Mouse (Mus musculus) thymus, postnatal 36 days (tissue): ENCODE data around the gene Cct2.

ENCODE experiments used
- DNase-seq, 2 experiments: peaks; one replicate each; pipeline ENCODE4 v3.0.0; 2022; ENCODE audit warnings: mixed read lengths in 2 of 2

The Cct2 gene

GRCm38 (mm10) chr10:117063254-117064021, at the start of gene Cct2:
Gene Cct2, minus strand, starts transcription at chr10:117063814.
- peak; percentile 90 to 93 for DNase-seq

DNA sequence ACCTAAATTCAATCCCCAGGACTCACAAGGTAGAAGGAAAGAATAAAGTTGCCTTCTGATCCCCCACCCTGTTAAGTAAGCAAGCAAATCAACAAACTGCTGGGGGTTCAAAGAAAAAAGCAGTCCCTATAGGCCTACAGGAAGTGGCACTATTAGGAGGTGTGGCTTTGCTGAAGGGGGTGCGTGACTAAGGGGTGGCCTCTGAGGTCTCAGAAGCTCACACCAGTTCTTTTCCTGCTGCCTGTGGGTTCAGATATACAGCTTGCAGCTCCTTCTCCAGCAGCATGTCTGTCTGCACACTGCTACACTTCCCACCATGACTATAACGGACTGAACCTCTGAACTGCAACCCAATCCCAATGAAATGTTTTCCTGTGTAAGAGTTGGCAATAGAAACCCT, 48.9 kb upstream of the Cct2 start:
- DNase-seq: peak; percentile 53 to 71

DNA sequence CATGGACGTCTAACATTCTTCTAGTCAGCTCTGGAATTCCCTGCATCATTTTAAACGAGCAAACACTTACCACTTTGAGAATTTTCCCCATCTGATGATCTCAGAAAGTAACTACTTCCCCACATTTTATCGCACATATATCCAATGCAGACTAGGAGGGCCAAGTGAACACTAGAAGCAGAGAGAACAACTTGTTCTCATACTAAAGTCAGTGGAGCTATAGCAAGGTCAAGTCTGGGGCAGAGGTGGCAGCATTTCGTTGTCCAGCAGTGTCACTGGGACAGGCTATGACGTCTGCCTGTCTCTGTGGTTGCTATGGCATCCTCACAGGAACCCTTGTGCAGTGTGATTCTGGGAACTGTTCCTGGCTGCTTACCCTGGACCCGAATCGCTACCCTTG, 47.8 kb upstream of the Cct2 start:
- no peak for DNase-seq

- peak; percentile 47 to 71 for DNase-seq
Measured at GRCm38 (mm10) chr10:117110271-117110670, 46.7 kb upstream of the Cct2 start.

GRCm38 (mm10) chr10:117106686-117107085, 43.1 kb upstream of the Cct2 start:
- peak in 1 of 2 experiments; percentile 46 for DNase-seq

DNA sequence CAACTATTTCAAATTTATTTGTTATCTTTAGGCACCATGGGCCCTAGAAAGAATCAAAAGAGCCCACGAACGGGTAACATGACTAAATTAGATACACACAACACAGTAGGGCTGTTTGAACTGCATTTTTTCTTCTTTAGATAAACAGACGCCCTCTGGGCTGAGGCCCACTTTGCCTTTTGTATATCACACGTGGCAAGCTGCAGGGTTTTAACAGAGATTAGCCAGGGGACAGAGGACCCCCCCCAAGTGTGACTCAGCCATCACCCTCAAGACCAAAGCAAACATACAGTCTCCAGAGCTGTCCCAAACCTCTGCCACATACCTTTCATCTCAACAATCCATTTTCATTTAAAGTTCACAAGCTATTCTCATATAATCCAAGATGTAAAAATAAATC, 42.6 kb upstream of the Cct2 start:
- no peak for DNase-seq

- DNase-seq: no peak
Measured at GRCm38 (mm10) chr10:117105015-117105414, 41.4 kb upstream of the Cct2 start.

DNA sequence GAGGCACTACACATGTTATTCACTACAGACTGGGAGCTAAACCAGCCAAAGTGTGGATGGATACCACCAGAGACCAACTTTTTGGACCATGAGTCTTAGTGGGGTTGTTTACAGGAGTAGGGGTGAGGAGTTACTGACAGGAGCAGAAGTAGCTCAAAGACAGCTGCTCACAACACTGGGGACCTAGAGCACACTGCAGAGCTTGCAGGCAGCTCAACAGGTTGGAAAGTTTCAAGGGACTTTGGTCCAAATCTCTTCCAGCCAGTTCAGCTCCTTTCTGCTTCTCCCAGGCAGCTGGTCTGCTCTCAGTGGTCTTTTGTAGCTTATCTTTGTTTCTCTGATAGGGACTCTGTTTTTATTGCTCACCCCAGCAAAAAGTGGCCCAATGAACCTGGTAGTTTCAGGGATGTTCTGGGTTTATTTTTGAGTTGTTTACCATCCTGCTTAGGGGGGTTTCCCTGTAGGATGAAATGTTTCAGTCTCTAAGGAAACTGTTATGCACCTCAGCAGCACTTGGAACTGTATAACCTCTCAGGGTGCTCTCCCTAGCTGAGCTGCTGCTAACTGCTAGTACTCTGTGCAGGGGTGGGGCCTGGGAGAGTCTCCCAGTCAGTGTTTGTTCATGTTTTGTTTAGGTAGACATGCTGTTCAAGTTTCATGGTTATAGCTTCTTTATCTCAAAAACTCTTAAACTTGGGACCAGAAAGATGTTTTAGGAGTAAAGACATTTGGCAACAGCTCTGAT, 40.4 kb upstream of the Cct2 start:
- DNase-seq: peak in 1 of 2 experiments; percentile 33

DNA sequence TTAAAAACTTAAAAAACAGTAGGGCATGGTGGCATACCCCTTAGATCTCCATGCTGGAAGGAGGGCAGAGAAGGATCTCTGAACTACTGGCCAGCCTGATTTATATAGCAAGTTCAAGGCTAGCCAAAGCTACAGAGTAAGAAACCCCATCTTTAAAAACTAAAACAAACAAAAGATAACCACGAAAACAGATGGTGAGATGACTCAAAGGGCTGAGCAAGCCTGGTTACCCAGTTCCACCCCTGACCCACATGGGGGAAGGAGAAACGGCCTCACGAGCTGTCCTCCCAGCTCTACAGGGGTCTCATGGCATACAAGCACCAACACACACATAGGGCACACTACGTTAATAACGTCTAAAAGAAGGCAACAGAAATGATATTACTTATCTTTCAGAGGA, 36.6 kb upstream of the Cct2 start:
- DNase-seq: no peak

DNA sequence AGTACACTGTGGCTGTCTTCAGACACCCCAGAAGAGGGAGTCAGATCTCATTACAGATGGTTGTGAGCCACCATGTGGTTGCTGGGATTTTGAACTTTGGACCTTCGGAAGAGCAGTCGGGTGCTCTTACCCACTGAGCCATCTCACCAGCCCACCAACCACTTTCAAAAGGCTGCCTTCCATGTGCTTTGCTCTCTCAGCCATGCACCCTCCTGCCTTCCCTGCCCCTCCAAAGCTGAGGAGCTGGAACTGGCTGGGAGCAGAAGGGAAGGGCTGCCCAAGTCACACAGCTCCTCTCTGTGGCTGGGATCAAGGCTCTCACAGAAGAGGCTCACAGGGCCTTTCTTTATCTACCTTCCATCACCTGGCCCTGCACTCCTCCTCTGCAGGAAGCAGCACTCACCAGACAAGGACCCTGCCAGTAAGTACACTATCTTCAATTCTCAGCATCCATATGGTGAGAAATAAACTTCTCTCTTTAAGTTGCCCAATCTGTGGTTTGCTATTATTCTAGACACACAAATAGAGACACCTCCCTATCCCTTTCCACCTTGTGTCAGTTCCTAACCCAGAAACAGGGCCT, 33.6 kb upstream of the Cct2 start:
- no peak for DNase-seq

DNA sequence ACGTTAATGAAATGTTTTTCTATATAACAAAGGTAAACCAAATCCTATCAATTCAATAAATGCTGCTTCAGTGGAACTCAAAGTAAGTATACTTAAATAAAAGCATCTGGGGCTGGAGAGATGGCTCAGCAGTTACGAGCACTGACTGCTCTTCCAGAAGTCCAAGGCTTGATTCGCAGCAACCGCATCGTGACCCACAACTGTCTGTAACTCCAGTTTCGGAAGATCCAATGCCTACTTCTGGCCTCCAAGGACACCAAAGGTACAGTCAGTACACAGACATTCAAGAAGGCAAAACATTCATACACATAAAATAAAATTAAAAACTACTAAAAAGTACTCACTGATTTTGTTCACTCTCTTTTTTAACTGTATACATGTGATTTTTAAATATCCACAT, 32.5 kb upstream of the Cct2 start:
- DNase-seq: no peak

DNA sequence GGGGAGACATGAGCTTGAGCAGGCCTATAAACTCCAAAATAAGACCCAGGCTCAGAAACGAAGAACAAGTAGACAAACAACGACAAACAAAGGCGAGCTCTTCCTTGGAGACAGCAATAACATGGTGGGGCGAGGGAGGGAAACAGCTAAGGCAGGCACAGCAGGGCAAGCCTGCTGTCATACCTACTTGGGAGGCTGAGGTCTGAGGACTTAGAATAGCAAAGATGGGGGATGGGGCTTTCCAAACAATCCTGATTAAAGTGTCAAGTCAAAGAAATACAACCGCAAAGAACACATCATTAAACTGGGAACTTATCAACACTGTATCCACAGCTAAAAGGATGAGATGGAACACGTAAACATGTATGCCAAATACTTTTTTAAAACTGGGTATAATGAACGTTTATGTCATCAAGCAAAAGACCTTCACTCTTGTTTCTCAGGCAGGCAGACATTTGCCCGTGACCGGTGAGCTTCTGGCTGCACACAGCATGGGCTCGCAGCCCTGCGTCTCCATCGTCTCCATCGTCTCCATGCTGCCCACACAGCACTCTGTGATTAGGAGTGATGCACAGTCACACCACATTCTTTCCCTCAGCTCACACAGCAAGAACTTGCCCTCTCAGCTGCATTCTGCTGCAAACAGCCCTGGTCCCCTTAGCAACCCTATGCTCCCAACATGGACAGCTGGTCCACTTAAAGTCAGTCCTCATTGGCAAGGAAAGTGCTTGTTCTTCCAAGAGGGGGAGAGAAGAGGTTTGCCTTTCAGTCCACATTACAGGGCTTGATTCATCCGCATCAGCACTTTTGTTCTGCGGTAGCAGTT, 31.1 kb upstream of the Cct2 start:
- no peak for DNase-seq

- no peak for DNase-seq
Measured at GRCm38 (mm10) chr10:117089628-117090027, 26.0 kb upstream of the Cct2 start.

- DNase-seq: no peak
Measured at GRCm38 (mm10) chr10:117081914-117082359, 18.3 kb upstream of the Cct2 start.

DNA sequence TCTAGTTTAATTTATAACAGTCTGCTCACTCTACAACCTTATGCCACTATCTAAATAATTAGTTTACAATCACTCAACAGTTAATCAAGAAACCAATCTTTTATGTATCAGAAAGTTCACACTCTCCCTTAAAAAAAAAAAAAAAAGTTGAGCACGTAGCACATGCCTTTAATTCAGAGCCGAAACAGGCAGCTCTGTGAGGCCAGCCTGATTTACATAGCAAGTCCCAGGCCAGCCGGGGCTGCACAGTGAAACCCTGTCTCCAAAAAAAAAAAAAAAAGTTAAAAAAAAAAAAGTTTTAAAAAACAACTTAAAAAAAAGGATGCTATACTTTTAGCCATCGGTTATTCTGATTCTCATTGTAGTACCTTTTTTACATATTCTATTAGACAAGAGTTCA, 17.7 kb upstream of the Cct2 start:
- DNase-seq: no peak

GRCm38 (mm10) chr10:117078284-117078683, 14.7 kb upstream of the Cct2 start:
- DNase-seq: peak; percentile 62 to 67

DNA sequence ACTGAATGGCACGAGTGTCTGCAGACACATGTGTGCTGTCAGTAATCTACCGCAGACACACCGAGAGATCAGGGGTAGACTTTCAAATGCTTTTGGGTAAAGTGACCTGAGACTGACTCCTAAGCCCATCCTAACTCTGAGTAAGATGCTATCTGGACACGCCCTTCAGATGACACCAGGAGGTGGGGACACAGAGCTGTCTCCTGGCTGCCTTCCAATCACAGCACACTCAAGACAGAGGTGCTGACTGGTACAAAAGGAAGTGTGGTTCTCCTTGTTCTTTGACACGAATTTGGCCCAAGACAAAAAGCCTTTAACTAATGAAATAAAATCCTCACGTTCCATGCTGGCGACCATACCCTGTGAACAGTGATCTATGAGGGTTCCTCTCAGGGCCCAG, 9.6 kb upstream of the Cct2 start:
- DNase-seq: no peak

DNA sequence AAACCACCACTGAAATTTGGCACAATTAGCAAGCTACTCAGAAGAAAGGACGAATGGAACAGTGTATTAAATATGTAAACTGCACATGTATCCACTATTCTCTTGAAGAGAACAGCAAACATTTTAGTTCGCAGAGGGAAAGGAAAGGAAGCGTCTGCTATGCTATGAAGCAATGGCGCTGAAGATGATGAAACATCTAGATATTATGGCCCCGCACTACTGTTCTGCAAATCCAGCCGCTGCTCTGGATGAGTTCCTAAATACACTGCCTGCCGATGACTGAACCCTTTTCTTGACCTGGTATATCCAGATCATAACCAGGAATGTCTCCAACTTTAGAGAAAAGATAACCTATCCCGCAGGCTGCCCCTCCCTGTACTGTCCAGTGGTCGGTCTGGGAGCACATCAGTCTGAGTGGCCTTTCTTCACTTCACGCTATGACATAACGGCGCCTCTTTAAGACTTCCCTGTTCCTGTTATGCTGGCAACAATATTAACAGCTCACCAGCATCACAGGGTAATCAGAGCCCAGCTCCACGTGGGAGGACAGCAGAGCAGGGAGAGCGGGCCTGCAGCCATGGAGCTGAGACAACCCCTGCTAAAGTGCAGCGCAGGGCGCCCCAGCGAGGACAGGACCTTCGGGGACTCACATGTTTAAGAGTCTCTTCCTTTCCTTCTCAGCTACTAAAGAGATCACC, 8.7 kb upstream of the Cct2 start:
- no peak for DNase-seq

DNA sequence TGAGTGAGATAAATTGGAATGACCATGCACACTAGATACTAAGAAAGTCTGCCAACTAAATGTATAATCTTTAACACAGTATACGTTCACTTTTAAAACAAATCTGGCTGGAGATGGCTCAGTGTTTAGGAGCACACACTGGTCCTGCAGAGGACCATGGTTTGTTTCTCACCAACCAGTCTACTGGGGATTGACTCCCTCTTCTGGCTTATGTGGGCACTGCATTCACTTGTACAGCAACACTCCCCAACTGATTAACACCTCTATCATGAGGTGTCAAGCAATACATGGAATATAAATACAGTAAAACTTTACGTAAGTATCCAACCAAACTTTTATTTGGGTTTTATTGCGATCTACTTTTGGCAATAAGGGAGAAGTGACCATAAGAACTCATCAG, 5.5 kb upstream of the Cct2 start:
- no peak for DNase-seq

DNA sequence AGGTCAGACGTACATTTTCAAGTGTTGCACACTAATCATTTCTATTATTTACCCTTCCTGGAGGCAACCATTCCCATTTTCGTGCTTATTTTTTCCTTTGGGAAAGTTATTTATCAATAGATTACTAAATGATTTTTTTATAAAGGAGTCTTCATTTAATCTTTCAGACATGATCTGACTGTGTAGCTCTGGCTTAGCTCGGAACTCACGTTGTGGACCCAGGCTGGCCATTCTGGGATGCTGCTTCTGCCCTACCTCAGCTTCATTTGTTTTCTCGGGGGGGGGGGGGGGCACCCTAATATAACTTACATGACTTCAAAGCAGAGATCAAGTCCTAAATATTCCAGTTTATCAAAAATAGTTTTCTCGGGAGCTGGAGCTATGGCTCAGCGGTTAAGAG, 462 bp upstream of the Cct2 start:
- DNase-seq: no peak

GRCm38 (mm10) chr10:117062894-117063253, 740 bp downstream of the Cct2 start:
- DNase-seq: no peak

DNA sequence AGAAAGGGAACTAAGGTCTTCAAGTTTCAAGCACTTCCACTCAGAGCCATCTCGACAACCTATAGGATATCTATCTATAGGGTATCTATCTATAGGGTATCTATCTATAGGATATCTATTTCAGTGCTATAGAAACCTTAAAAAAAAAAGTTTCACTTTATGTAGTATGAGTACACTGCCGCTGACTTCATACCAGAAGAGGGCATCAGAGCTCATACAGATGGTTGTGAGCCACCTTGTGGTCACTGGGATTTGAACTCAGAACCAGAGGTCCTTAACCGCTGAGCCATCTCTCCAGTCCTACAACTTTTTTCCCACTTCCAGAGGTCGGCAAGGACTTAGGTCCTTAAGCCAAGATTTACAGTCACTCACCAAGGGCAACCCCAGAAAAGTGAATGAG, 7.9 kb downstream of the Cct2 start:
- DNase-seq: no peak
